Mouse (Mus musculus) heart, embryonic 14.5 days (tissue): ENCODE measurements at regions not wholly inside any gene's neighbourhood (a gene's known extent, or its start where the extent isn't known, plus 50 kb on each side); places are given as distances from the start of the nearest gene placed in this dataset.

Source experiments
- ATAC-seq: fragments of 200-750 bp; cut with Nextera tagmentation; 2 replicates; pipeline ENCODE4 v1.8.0; 2017; ENCODE audit warnings: low read depth, moderate TSS enrichment; ENCODE audit not compliant: insufficient number of reproducible peaks, insufficient read depth, low FRiP score
- H3K27ac ChIP-seq, 2 experiments: fragments of 200-500 bp in 1 of 2; fragments of 300-500 bp in 1 of 2; sonication (generic) in 1 of 2; replicated peaks in 1 of 2; 2 replicates each; pipeline ENCODE4 v1.5.1; 2012 to 2014; ENCODE audit warnings: low read depth in 2 of 2, low read length in 2 of 2, control low read depth in 1 of 2, mild to moderate bottlenecking in 1 of 2, mixed read lengths in 1 of 2; ENCODE audit not compliant: control insufficient read depth in 1 of 2, insufficient read depth in 1 of 2
- H3K27me3 ChIP-seq: fragments of 300-500 bp; sonication (generic); 2 replicates; pipeline ENCODE4 v1.6.1; 2014; ENCODE audit warnings: mild to moderate bottlenecking, low read length, control low read depth; ENCODE audit not compliant: control insufficient read depth, insufficient read depth
- H3K36me3 ChIP-seq: fragments of 300-500 bp; sonication (generic); 2 replicates; pipeline ENCODE4 v1.6.1; 2014; ENCODE audit warnings: mild to moderate bottlenecking, control low read depth, low read length, mixed read lengths; ENCODE audit not compliant: control insufficient read depth, insufficient read depth
- H3K4me1 ChIP-seq, 2 experiments: fragments of 200-500 bp in 1 of 2; fragments of 300-500 bp in 1 of 2; sonication (generic) in 1 of 2; 2 replicates each; pipeline ENCODE4 v1.6.1; 2012 to 2014; ENCODE audit warnings: low read length in 2 of 2, control low read depth in 1 of 2, mixed read lengths in 1 of 2; ENCODE audit not compliant: control insufficient read depth in 2 of 2, insufficient read depth in 2 of 2
- H3K4me2 ChIP-seq: fragments of 300-500 bp; sonication (generic); 2 replicates; pipeline ENCODE4 v1.6.1; 2014; ENCODE audit warnings: mild to moderate bottlenecking, low read length
- H3K4me3 ChIP-seq, 2 experiments: fragments of 200-500 bp in 1 of 2; fragments of 300-500 bp in 1 of 2; sonication (generic) in 1 of 2; 2 replicates each; pipeline ENCODE4 v1.5.1; 2012 to 2014; ENCODE audit warnings: low read length in 2 of 2, mild to moderate bottlenecking in 2 of 2, control low read depth in 1 of 2, low read depth in 1 of 2, moderate library complexity in 1 of 2; ENCODE audit not compliant: control insufficient read depth in 1 of 2, insufficient read depth in 1 of 2
- H3K9ac ChIP-seq: fragments of 300-500 bp; sonication (generic); 2 replicates; pipeline ENCODE4 v1.6.1; 2014; ENCODE audit warnings: mild to moderate bottlenecking, low read length
- H3K9me3 ChIP-seq: fragments of 300-500 bp; sonication (generic); 2 replicates; pipeline ENCODE4 v1.6.1; 2016; ENCODE audit warnings: low read length, control low read depth; ENCODE audit not compliant: control insufficient read depth
- WGBS: fragments of 180-500 bp; shearing (Covaris S2); extraction: QIAGEN DNeasy Blood & Tissue Kit; methylation state at CpG from one replicate; pipeline ENCODE4 v1.1.7; 2014; 5-methylcytosine and 5-hydroxymethylcytosine counted together

- Histone ChIP-seq H3K4me3 (no peak overlapping the region), H3K27ac (no peak overlapping the region), H3K4me1 (no peaks in the 10 kb centered on the region), H3K36me3 (no peaks in the 10 kb centered on the region), H3K9me3 (no peaks in the 10 kb centered on the region), H3K4me2 (no peak overlapping the region), H3K27me3 (no peaks in the 10 kb centered on the region), H3K9ac (no peak overlapping the region)
- no peak for ATAC-seq
- 59% methylated on average over 4 of the region's 4 CpGs for WGBS
Measured at GRCm38 (mm10) chr16:75487915-75488314, 97.9 kb downstream of the Lipi start.

GRCm38 (mm10) chr16:75483878-75484277 lies 102.0 kb downstream of the Lipi start:
- Histone ChIP-seq H3K4me2 (no peak overlapping the region), H3K36me3 (no peaks in the 10 kb centered on the region), H3K9me3 (no peaks in the 10 kb centered on the region), H3K27me3 (no peaks in the 10 kb centered on the region), H3K27ac (no peak overlapping the region), H3K9ac (no peak overlapping the region), H3K4me1 (no peaks in the 10 kb centered on the region), H3K4me3 (no peak overlapping the region)
- 73% methylated on average over 5 of the region's 5 CpGs for WGBS
- ATAC-seq = no peak

- Histone ChIP-seq H3K36me3 (no peaks in the 10 kb centered on the region), H3K27me3 (no peaks in the 10 kb centered on the region), H3K4me1 (no peaks in the 10 kb centered on the region), H3K9me3 (no peaks in the 10 kb centered on the region), H3K4me2 (no peak overlapping the region), H3K27ac (no peak overlapping the region), H3K9ac (no peak overlapping the region), H3K4me3 (no peak overlapping the region)
- no peak for ATAC-seq
- WGBS = 79% methylated on average over 6 of the region's 6 CpGs
Measured at GRCm38 (mm10) chr16:75465420-75465975, 120.4 kb downstream of the Lipi start.

- no peaks in the 10 kb centered on the region for H3K27me3 ChIP-seq
- no peak overlapping the region for H3K27ac ChIP-seq
- WGBS = 76% methylated on average over 3 of the region's 3 CpGs
- H3K4me3 ChIP-seq = no peak overlapping the region
- H3K9ac ChIP-seq = no peak overlapping the region
- no peak for ATAC-seq
- no peaks in the 10 kb centered on the region for H3K9me3 ChIP-seq
- no peak overlapping the region for H3K4me2 ChIP-seq
- H3K36me3 ChIP-seq = no peaks in the 10 kb centered on the region
- no peaks in the 10 kb centered on the region for H3K4me1 ChIP-seq
Measured at GRCm38 (mm10) chr16:75462136-75462535, 123.7 kb downstream of the Lipi start.

GRCm38 (mm10) chr16:75446901-75447514 lies 138.9 kb downstream of the Lipi start:
- Histone ChIP-seq H3K27ac (no peak overlapping the region), H3K4me1 (peaks cover 0 to 2% of the 10 kb centered on the region in 2 experiments; a peak in 1 of 4 replicates), H3K9me3 (no peaks in the 10 kb centered on the region), H3K9ac (no peak overlapping the region), H3K4me3 (no peak overlapping the region), H3K27me3 (no peaks in the 10 kb centered on the region), H3K4me2 (no peak overlapping the region), H3K36me3 (no peaks in the 10 kb centered on the region)
- no peak; the same call in 1 of the 2 replicates for ATAC-seq
- WGBS = 4% methylated on average over 14 of the region's 14 CpGs

- Histone ChIP-seq H3K27me3 (no peaks in the 10 kb centered on the region), H3K4me3 (no peak overlapping the region), H3K9me3 (no peaks in the 10 kb centered on the region), H3K27ac (no peak overlapping the region), H3K4me1 (no peaks in the 10 kb centered on the region), H3K36me3 (no peaks in the 10 kb centered on the region), H3K4me2 (no peak overlapping the region), H3K9ac (no peak overlapping the region)
- 85% methylated on average over 3 of the region's 3 CpGs for WGBS
- no peak for ATAC-seq
Measured at GRCm38 (mm10) chr16:75439296-75439695, 146.6 kb downstream of the Lipi start.

GRCm38 (mm10) chr16:75433227-75433626 lies 152.6 kb downstream of the Lipi start:
- Histone ChIP-seq H3K9me3 (no peaks in the 10 kb centered on the region), H3K9ac (no peak overlapping the region), H3K4me2 (no peak overlapping the region), H3K27ac (no peak overlapping the region), H3K27me3 (no peaks in the 10 kb centered on the region), H3K36me3 (no peaks in the 10 kb centered on the region), H3K4me1 (no peaks in the 10 kb centered on the region), H3K4me3 (no peak overlapping the region)
- ATAC-seq = no peak
- WGBS = 71% methylated on average over 6 of the region's 6 CpGs
